Mouse (Mus musculus) kidney, postnatal 0 days (tissue): Measurements from ENCODE around the gene Uprt. TPM values are rescaled to one million over a fixed set of nuclear protein-coding genes. Genes with fewer than 3 reads are reported as not detected.

ENCODE experiments used
- ATAC-seq: fragments of 200-750 bp; cut with Nextera tagmentation; replicated peaks from 2 replicates; pipeline ENCODE4 v1.8.0; 2017; ENCODE audit warnings: low read depth, moderate number of reproducible peaks, moderate TSS enrichment, moderate library complexity; ENCODE audit not compliant: low FRiP score
- DNase-seq: peaks from one replicate; pipeline ENCODE4 v3.0.0-alpha.2; 2016; ENCODE audit warnings: low spot score
- H3K27ac ChIP-seq: fragments of 300-500 bp; sonication (generic); 2 replicates; pipeline ENCODE4 v1.5.1; 2014; ENCODE audit warnings: mild to moderate bottlenecking
- H3K27me3 ChIP-seq: fragments of 300-500 bp; sonication (generic); 2 replicates; pipeline ENCODE4 v1.6.1; 2014; ENCODE audit warnings: low read length, mixed read lengths; ENCODE audit not compliant: insufficient read depth
- H3K36me3 ChIP-seq: fragments of 300-500 bp; sonication (generic); 2 replicates; pipeline ENCODE4 v1.6.1; 2014; ENCODE audit warnings: low read length, mixed read lengths; ENCODE audit not compliant: insufficient read depth
- H3K4me1 ChIP-seq: fragments of 300-500 bp; sonication (generic); replicated peaks from 2 replicates; pipeline ENCODE4 v1.6.1; 2014; ENCODE audit warnings: antibody characterized with exemption, low read length, mixed read lengths; ENCODE audit not compliant: insufficient read depth
- H3K4me2 ChIP-seq: fragments of 300-500 bp; sonication (generic); 2 replicates; pipeline ENCODE4 v1.6.1; 2014; ENCODE audit warnings: mild to moderate bottlenecking, low read length, moderate library complexity, mixed read lengths
- H3K4me3 ChIP-seq: fragments of 300-500 bp; sonication (generic); replicated peaks from 2 replicates; pipeline ENCODE4 v1.5.1; 2014; ENCODE audit warnings: low read depth, low read length
- H3K9ac ChIP-seq: fragments of 300-500 bp; sonication (generic); 2 replicates; pipeline ENCODE4 v1.6.1; 2014; ENCODE audit warnings: low read depth, low read length
- H3K9me3 ChIP-seq: fragments of 300-500 bp; sonication (generic); replicated peaks from 2 replicates; pipeline ENCODE4 v1.6.1; 2016; ENCODE audit warnings: low read length, inconsistent platforms, mixed read lengths
- CTCF ChIP-seq: IDR thresholded peaks from 2 replicates; pipeline ENCODE4 v1.5.1; 2016; ENCODE audit warnings: antibody characterized with exemption, low read depth, mild to moderate bottlenecking, moderate library complexity
- WGBS: fragments of 180-500 bp; shearing (Covaris S2); extraction: QIAGEN DNeasy Blood & Tissue Kit; methylation state at CpG from one replicate; pipeline ENCODE4 v1.1.7; 2014; 5-methylcytosine and 5-hydroxymethylcytosine counted together
- polyA plus RNA-seq: library from polyadenylated mRNA; unstranded; fragments of >200 nt; fragmentation: Nextera tagmentation; extraction: Ambion mirVana; gene quantifications from 2 replicates; pipeline ENCODE4 v1.2.1, GENCODE M21; 2015

Uprt gene
- polyA plus RNA-seq, 1 experiment from 2014 or later, result 0.79 TPM

DNA sequence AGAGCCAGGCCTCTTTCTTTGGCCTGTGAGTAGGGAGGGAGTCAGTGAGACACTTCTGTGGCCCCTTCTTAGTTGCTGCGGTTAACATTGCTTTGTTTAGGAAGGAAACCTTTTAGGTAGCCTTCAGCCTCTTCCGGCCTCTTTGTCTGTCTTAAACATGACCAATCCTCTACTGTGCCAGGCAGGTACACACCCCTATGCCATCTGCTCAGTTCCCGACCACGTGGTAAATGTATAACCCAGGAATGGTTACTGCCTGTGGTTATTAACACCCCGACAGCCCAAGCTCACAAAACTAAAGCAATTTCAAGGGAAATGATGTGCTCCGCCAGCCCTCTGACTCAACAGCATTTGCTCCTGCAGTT lies 808 bp downstream of the Uprt start:
- Histone ChIP-seq H3K9me3 (no peaks in the 10 kb centered on the region), H3K4me3 (peak overlapping the region; percentile 50), H3K27me3 (no peaks in the 10 kb centered on the region), H3K4me2 (peak overlapping the region; percentile 58), H3K36me3 (no peaks in the 10 kb centered on the region), H3K27ac (peak overlapping the region; percentile 81), H3K4me1 (no peaks in the 10 kb centered on the region), H3K9ac (peak overlapping the region; percentile 58)
- no peak for TF ChIP-seq CTCF
- DNase-seq (peak; percentile 33), ATAC-seq (peak; percentile 89)
- 28% methylated on average over 6 of the region's 6 CpGs for WGBS

DNA sequence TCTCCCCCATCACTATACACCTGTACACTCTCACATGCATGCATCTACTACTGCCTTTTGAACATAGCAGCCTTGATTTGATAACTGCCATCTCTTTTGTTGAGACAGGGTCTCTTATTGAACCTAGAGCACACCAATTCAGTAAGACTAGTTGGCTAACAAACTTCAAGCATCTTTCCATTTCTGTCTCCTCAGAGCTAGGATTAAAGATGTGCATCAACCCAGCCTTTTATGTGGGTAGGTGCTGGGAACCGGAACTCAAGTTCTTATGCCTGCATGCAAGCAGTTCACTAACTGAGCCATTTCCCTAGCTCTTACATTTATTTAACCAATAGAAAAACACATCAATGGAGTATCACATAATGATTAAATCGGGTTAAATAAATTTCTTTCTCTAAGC lies 3.0 kb downstream of the Uprt start:
- H3K4me2 ChIP-seq, result no peak overlapping the region
- no peaks in the 10 kb centered on the region for H3K27me3 ChIP-seq
- WGBS, result 79% methylated on average over 2 of the region's 2 CpGs
- H3K4me1 ChIP-seq, result no peaks in the 10 kb centered on the region
- TF ChIP-seq CTCF, result no peak
- H3K4me3 ChIP-seq, result no peak overlapping the region
- ATAC-seq, result no peak
- H3K36me3 ChIP-seq, result no peaks in the 10 kb centered on the region
- H3K27ac ChIP-seq, result no peak overlapping the region
- no peak overlapping the region for H3K9ac ChIP-seq
- no peak for DNase-seq
- H3K9me3 ChIP-seq, result no peaks in the 10 kb centered on the region

DNA sequence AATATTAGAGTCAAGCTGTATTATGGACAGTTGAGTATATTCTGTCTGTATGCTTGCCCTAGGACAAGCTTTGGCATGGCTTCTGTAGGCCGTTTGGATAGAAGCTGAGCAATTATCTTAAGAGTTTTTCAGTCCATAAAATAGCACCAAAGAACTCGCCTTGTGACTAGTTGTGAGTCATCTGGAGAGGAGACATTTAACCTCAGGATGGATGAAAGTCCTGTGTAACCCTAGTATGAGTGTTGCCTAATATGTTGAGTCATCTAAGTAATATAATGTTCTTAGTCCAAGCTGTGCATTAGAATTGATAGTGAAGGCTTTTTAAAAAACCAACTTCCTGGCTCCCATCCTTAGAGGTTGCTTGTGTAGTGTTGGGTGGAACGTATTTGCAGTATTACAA lies 5.4 kb downstream of the Uprt start:
- Histone ChIP-seq H3K27ac (no peak overlapping the region), H3K9me3 (no peaks in the 10 kb centered on the region), H3K4me2 (no peak overlapping the region), H3K9ac (no peak overlapping the region), H3K4me3 (no peak overlapping the region), H3K36me3 (no peaks in the 10 kb centered on the region), H3K27me3 (no peaks in the 10 kb centered on the region), H3K4me1 (no peaks in the 10 kb centered on the region)
- ATAC-seq (no peak), DNase-seq (no peak)
- TF ChIP-seq CTCF, result no peak
- WGBS, result 64% methylated on average over 3 of the region's 3 CpGs

DNA sequence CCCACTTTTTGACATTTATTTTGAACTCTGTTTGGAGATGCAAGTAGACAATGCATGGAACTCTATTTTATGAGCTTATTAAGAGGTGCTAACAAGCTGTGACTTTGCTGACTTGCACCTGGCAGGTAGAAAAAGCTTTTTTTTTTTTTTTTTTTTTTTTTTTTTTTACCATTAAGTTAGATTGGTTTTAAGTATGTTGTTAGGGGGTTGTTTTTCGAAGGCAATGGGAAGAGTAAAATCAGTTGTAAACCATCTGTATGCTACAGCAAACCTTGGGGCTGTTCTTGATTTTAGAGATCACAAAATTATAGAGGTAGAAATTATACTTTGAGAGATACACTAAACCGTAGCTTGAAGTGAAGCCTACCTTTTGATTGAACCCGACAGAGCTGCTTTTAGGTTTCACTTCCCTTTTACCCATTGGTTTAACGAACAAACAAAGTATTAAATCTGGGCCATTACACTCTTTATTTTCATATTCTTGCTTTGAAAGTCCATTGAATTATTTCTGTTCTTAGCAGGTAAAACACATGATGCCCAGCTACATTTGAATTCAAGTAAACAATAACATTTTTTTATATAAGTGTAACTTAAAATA lies 6.4 kb downstream of the Uprt start:
- no peak overlapping the region for H3K4me3 ChIP-seq
- no peak overlapping the region for H3K4me2 ChIP-seq
- H3K27ac ChIP-seq, result no peak overlapping the region
- H3K9me3 ChIP-seq, result no peaks in the 10 kb centered on the region
- H3K36me3 ChIP-seq, result no peaks in the 10 kb centered on the region
- H3K27me3 ChIP-seq, result no peaks in the 10 kb centered on the region
- ATAC-seq (no peak), DNase-seq (no peak)
- no peaks in the 10 kb centered on the region for H3K4me1 ChIP-seq
- TF ChIP-seq CTCF, result no peak
- WGBS, result 86% methylated on average over 4 of the region's 4 CpGs
- H3K9ac ChIP-seq, result no peak overlapping the region

DNA sequence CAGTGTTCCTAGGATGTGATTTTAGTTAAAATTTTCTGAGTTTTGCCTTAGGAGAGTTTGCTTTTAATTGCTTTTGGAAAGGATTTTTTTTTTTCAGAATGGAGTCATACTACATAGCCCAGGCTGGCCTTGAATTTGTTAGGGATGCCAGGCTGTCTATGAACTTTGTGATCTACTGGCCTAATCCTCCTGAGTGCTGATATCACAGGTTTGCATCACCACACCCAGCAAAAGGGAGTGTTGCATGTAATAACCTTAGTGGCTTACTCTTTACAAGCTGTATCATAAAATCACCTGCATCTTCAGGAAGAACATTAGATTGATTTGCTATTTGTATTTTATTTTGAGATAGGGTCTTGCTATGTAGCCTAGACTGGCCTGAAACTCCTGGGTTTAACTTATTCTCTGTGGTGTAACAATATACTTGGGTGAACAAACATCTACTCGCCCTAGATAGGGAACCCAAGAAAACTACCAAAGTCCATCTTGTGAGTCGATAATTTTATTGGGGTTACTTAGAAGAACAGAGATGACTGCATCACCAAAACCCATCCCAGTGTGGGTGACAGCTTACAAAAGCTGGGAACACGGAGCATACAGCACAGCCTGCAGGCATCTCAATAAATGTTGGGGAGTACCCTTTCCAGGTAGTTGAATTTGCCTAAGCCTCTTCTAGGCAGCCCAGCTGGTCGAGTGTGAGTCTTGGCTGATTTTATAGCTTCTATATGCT lies 7.2 kb downstream of the Uprt start:
- Histone ChIP-seq H3K27me3 (no peaks in the 10 kb centered on the region), H3K4me2 (no peak overlapping the region), H3K4me1 (no peaks in the 10 kb centered on the region), H3K27ac (no peak overlapping the region), H3K9ac (no peak overlapping the region), H3K9me3 (no peaks in the 10 kb centered on the region), H3K4me3 (no peak overlapping the region), H3K36me3 (no peaks in the 10 kb centered on the region)
- DNase-seq, result no peak
- no peak for ATAC-seq
- 51% methylated on average over 4 of the region's 4 CpGs for WGBS
- no peak for TF ChIP-seq CTCF

DNA sequence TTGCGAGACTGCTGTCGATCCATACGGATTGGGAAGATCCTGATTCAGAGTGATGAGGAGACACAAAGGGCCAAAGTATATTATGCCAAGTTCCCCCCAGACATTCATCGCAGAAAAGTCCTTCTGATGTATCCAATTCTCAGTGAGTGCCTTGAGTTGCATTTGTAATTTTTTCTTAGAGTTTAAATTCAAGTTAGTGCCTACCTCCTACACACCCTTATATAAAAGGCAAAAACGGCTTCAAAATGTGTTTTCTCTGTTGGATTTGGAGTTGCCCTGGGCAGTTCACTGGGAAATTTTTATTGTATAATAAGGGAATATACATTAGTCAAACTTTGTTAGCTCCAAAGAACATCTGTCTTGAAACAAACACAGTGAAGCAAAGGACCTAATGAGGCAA lies 19.1 kb downstream of the Uprt start:
- Histone ChIP-seq H3K4me3 (no peak overlapping the region), H3K4me1 (no peaks in the 10 kb centered on the region), H3K9me3 (no peaks in the 10 kb centered on the region), H3K4me2 (no peak overlapping the region), H3K27me3 (no peaks in the 10 kb centered on the region), H3K9ac (no peak overlapping the region), H3K27ac (no peak overlapping the region), H3K36me3 (no peaks in the 10 kb centered on the region)
- DNase-seq (no peak), ATAC-seq (no peak)
- TF ChIP-seq CTCF, result no peak
- 85% methylated on average over 5 of the region's 5 CpGs for WGBS

DNA sequence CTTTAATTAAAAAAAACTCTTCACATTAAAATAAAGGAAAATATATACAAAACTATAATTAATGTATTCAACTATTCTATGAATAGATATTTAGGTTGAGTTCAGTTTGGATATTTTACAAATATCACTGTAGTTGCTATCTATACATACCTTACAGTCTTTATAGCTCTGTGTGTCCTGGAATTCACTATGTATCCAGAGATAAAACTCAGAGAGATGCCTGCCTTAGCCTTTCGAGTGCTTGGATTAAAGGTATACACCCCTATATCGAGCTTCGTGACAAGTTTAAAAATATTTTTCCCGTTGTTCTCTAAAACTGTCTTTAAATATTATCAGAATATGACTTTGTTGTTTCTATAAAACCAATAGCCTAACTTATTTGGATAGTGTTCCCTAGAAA lies 60.0 kb downstream of the Uprt start:
- no peak for TF ChIP-seq CTCF
- no peaks in the 10 kb centered on the region for H3K9me3 ChIP-seq
- H3K4me1 ChIP-seq, result no peaks in the 10 kb centered on the region
- no peak overlapping the region for H3K27ac ChIP-seq
- ATAC-seq (no peak), DNase-seq (no peak)
- no peaks in the 10 kb centered on the region for H3K27me3 ChIP-seq
- no peak overlapping the region for H3K9ac ChIP-seq
- no peaks in the 10 kb centered on the region for H3K36me3 ChIP-seq
- whole genome bisulfite sequencing, result 90% methylated on average over 4 of the region's 4 CpGs
- no peak overlapping the region for H3K4me2 ChIP-seq
- no peak overlapping the region for H3K4me3 ChIP-seq
